Mouse (Mus musculus): ENCODE measurements around the gene Hsf2.

DNA sequence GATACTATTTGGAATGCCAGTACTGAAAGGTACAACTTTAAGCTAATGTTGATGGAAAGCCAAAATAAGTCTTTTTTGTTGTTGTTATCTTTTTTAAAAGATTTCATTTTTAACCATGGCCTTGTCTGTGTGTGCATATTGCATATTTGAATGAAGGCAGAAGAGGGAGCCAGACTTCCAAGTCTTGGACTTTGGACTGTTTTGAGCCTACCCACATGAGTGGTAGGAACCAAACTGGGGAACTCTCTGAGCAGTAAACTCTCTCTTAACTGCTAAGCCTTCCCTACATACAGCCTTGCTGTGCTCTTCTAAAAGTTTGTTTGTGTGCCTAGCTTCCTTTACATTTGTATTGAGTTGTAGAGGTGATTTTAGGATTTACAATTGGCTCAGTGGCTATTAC lies 2.4 kb downstream of the Hsf2 start:
- TF ChIP-seq CTCF (IDR thresholded peaks at IDR 0.05; ENCODE audit: borderline replicate concordance, insufficient read depth, low read length) (no peak), POLR2A (IDR thresholded peaks at IDR 0.05; ENCODE audit: low read depth, low read length) (no peak)

All from embryonic fibroblast, embryonic 13.5 days (primary cell).